Mouse (Mus musculus) stomach, postnatal 0 days (tissue): ENCODE measurements around the gene Stard3.

Experiments
- CTCF ChIP-seq: IDR thresholded peaks from 2 replicates; pipeline ENCODE4 v1.5.1; 2016; ENCODE audit warnings: antibody characterized with exemption, low read depth, mild to moderate bottlenecking, moderate library complexity
- EP300 ChIP-seq: optimal IDR thresholded peaks from 2 replicates; pipeline ENCODE3; 2016; ENCODE audit warnings: antibody characterized with exemption

GRCm38 (mm10) chr11:98320806-98321676 is 37.1 kb upstream of the Stard3 start:
- TF ChIP-seq CTCF (no peak), EP300 (no peak)
